Mouse (Mus musculus) hindbrain, embryonic 16.5 days (tissue): ENCODE data around the gene Ndrg3. TPM values are rescaled to one million over a fixed set of nuclear protein-coding genes. Genes with fewer than 3 reads are reported as not detected.
"Not testable (repeated sequence)": the region's sequence is repeated elsewhere in the genome, so short reads cannot be mapped to it uniquely, and the experiment has no call there.

Experiments
- ATAC-seq: fragments of 200-750 bp; cut with Nextera tagmentation; 2 replicates; pipeline ENCODE4 v1.8.0; 2017; ENCODE audit warnings: moderate TSS enrichment, moderate library complexity
- H3K27ac ChIP-seq: fragments of 300-500 bp; sonication (generic); 2 replicates; pipeline ENCODE4 v1.5.1; 2014; ENCODE audit warnings: low read depth, mild to moderate bottlenecking, control low read depth, low read length, moderate library complexity
- H3K27me3 ChIP-seq: fragments of 300-500 bp; sonication (generic); replicated peaks from 2 replicates; pipeline ENCODE4 v1.6.1; 2014; ENCODE audit warnings: low read length; ENCODE audit not compliant: control insufficient read depth, insufficient read depth
- H3K36me3 ChIP-seq: fragments of 300-500 bp; sonication (generic); 2 replicates; pipeline ENCODE4 v1.6.1; 2014; ENCODE audit warnings: mild to moderate bottlenecking, low read length, moderate library complexity, mixed read lengths; ENCODE audit not compliant: control insufficient read depth, insufficient read depth
- H3K4me1 ChIP-seq: fragments of 300-500 bp; sonication (generic); 2 replicates; pipeline ENCODE4 v1.6.1; 2014; ENCODE audit warnings: low read depth, low read length; ENCODE audit not compliant: control insufficient read depth, insufficient read depth
- H3K4me2 ChIP-seq: fragments of 300-500 bp; sonication (generic); 2 replicates; pipeline ENCODE4 v1.6.1; 2014; ENCODE audit warnings: mild to moderate bottlenecking, low read length, control low read depth, moderate library complexity
- H3K4me3 ChIP-seq: fragments of 300-500 bp; sonication (generic); 2 replicates; pipeline ENCODE4 v1.5.1; 2014; ENCODE audit warnings: mild to moderate bottlenecking, low read length, control low read depth, moderate library complexity
- H3K9ac ChIP-seq: fragments of 300-500 bp; sonication (generic); 2 replicates; pipeline ENCODE4 v1.6.1; 2014; ENCODE audit warnings: low read depth, mild to moderate bottlenecking, control low read depth, low read length, moderate library complexity
- H3K9me3 ChIP-seq: fragments of 300-500 bp; sonication (generic); 2 replicates; pipeline ENCODE4 v1.6.1; 2014; ENCODE audit warnings: mild to moderate bottlenecking, low read length, moderate library complexity; ENCODE audit not compliant: control insufficient read depth
- WGBS: fragments of 180-500 bp; shearing (Covaris S2); extraction: QIAGEN DNeasy Blood & Tissue Kit; methylation state at CpG from one replicate; pipeline ENCODE4 v1.1.7; 2014; 5-methylcytosine and 5-hydroxymethylcytosine counted together
- polyA plus RNA-seq: library from polyadenylated mRNA; unstranded; fragments of >200 nt; fragmentation: Nextera tagmentation; extraction: Ambion mirVana; gene quantifications from 2 replicates; pipeline ENCODE4 v1.2.1, GENCODE M21; 2015

The Ndrg3 gene
- polyA plus RNA-seq, 1 experiment from 2014 or later = 181 TPM

GRCm38 (mm10) chr2:156923057-156923456, 68.8 kb downstream of the Ndrg3 start:
- Histone ChIP-seq H3K9me3 (no peaks in the 10 kb centered on the region), H3K9ac (no peak overlapping the region), H3K4me1 (no peaks in the 10 kb centered on the region), H3K36me3 (peaks cover 4% of the 10 kb centered on the region; the same call in 1 of the 2 replicates), H3K4me3 (no peak overlapping the region), H3K4me2 (no peak overlapping the region), H3K27ac (no peak overlapping the region), H3K27me3 (no peaks in the 10 kb centered on the region)
- WGBS = 86% methylated on average over 5 of the region's 5 CpGs
- ATAC-seq = no peak

GRCm38 (mm10) chr2:156919796-156920195, 72.1 kb downstream of the Ndrg3 start:
- 60% methylated on average over 2 of the region's 2 CpGs for WGBS
- Histone ChIP-seq H3K4me2 (no peak overlapping the region), H3K27me3 (no peaks in the 10 kb centered on the region), H3K4me1 (no peaks in the 10 kb centered on the region), H3K9me3 (no peaks in the 10 kb centered on the region), H3K9ac (no peak overlapping the region), H3K27ac (no peak overlapping the region), H3K4me3 (no peak overlapping the region), H3K36me3 (no peaks in the 10 kb centered on the region)
- ATAC-seq = no peak

GRCm38 (mm10) chr2:156919191-156919590, 72.7 kb downstream of the Ndrg3 start:
- H3K36me3 ChIP-seq, H3K27me3 ChIP-seq, H3K4me2 ChIP-seq, ATAC-seq, H3K4me3 ChIP-seq, H3K9ac ChIP-seq, H3K4me1 ChIP-seq, H3K27ac ChIP-seq, H3K9me3 ChIP-seq: not testable (repeated sequence)
- WGBS = 89% methylated on average over 11 of the region's 11 CpGs

- no peaks in the 10 kb centered on the region for H3K9me3 ChIP-seq
- H3K4me3 ChIP-seq = no peak overlapping the region
- no peaks in the 10 kb centered on the region for H3K36me3 ChIP-seq
- WGBS = 78% methylated on average over 4 of the region's 4 CpGs
- no peak overlapping the region for H3K9ac ChIP-seq
- no peak overlapping the region for H3K4me2 ChIP-seq
- ATAC-seq = no peak
- no peaks in the 10 kb centered on the region for H3K4me1 ChIP-seq
- H3K27ac ChIP-seq = no peak overlapping the region
- H3K27me3 ChIP-seq = no peaks in the 10 kb centered on the region
These were observed 73.3 kb downstream of the Ndrg3 start for GRCm38 (mm10) chr2:156918562-156918961.

- Histone ChIP-seq H3K27me3 (no peaks in the 10 kb centered on the region), H3K4me3 (no peak overlapping the region), H3K4me2 (no peak overlapping the region), H3K27ac (no peak overlapping the region), H3K4me1 (no peaks in the 10 kb centered on the region), H3K36me3 (no peaks in the 10 kb centered on the region), H3K9ac (no peak overlapping the region), H3K9me3 (no peaks in the 10 kb centered on the region)
- 87% methylated on average over 3 of the region's 3 CpGs for WGBS
- no peak for ATAC-seq
These were observed 75.3 kb downstream of the Ndrg3 start for GRCm38 (mm10) chr2:156916419-156917125.

- Histone ChIP-seq H3K27me3 (no peaks in the 10 kb centered on the region), H3K4me3 (no peak overlapping the region), H3K4me1 (no peaks in the 10 kb centered on the region), H3K36me3 (no peaks in the 10 kb centered on the region), H3K4me2 (no peak overlapping the region), H3K27ac (no peak overlapping the region), H3K9me3 (no peaks in the 10 kb centered on the region), H3K9ac (no peak overlapping the region)
- ATAC-seq = no peak
- 82% methylated on average over 3 of the region's 3 CpGs for whole genome bisulfite sequencing
These were observed 76.3 kb downstream of the Ndrg3 start for GRCm38 (mm10) chr2:156915559-156915958.

- Histone ChIP-seq H3K9ac (no peak overlapping the region), H3K27me3 (no peaks in the 10 kb centered on the region), H3K4me3 (no peak overlapping the region), H3K36me3 (no peaks in the 10 kb centered on the region), H3K9me3 (no peaks in the 10 kb centered on the region), H3K4me2 (no peak overlapping the region), H3K27ac (no peak overlapping the region), H3K4me1 (no peaks in the 10 kb centered on the region)
- WGBS = 55% methylated on average over 5 of the region's 5 CpGs
- no peak for ATAC-seq
These were observed 78.7 kb downstream of the Ndrg3 start for GRCm38 (mm10) chr2:156913191-156913590.

- not testable (repeated sequence) for H3K9ac ChIP-seq, H3K4me2 ChIP-seq, H3K36me3 ChIP-seq, H3K4me1 ChIP-seq, ATAC-seq, H3K27ac ChIP-seq, H3K27me3 ChIP-seq, H3K9me3 ChIP-seq, H3K4me3 ChIP-seq
- 42% methylated on average over 4 of the region's 4 CpGs for WGBS
These were observed 85.9 kb downstream of the Ndrg3 start for GRCm38 (mm10) chr2:156905931-156906330.

- H3K4me2 ChIP-seq = no peak overlapping the region
- H3K27ac ChIP-seq = peak overlapping the region; percentile 23; the same call in 1 of the 2 replicates
- no peak overlapping the region for H3K9ac ChIP-seq
- H3K4me3 ChIP-seq = no peak overlapping the region
- H3K9me3 ChIP-seq = no peaks in the 10 kb centered on the region
- H3K36me3 ChIP-seq = no peaks in the 10 kb centered on the region
- H3K4me1 ChIP-seq = no peaks in the 10 kb centered on the region
- no peak for ATAC-seq
- no peaks in the 10 kb centered on the region for H3K27me3 ChIP-seq
- 33% methylated on average over 6 of the region's 6 CpGs for WGBS
These were observed 86.7 kb downstream of the Ndrg3 start for GRCm38 (mm10) chr2:156904976-156905717.
